Mouse (Mus musculus) embryonic facial prominence, embryonic 10.5 days (tissue): ENCODE measurements at regions not wholly inside any gene's neighbourhood (a gene's known extent, or its start where the extent isn't known, plus 50 kb on each side); places are given as distances from the start of the nearest gene placed in this dataset.
A peak's percentile ranks its signal among the peaks of the same experiment; 100 is the strongest.

ENCODE experiments used
- DNase-seq: peaks from one replicate; pipeline ENCODE4 v3.0.0-alpha.2; 2017; ENCODE audit warnings: low spot score
- H3K27ac ChIP-seq: fragments of 300-500 bp; sonication (generic); replicated peaks from 2 replicates; pipeline ENCODE4 v1.5.1; 2016; ENCODE audit warnings: mild to moderate bottlenecking
- H3K27me3 ChIP-seq: fragments of 300-500 bp; sonication (generic); replicated peaks from 2 replicates; pipeline ENCODE4 v1.6.1; 2016; ENCODE audit warnings: low read depth, mild to moderate bottlenecking; ENCODE audit not compliant: poor library complexity, severe bottlenecking
- H3K36me3 ChIP-seq: fragments of 300-500 bp; sonication (generic); replicated peaks from 2 replicates; pipeline ENCODE4 v1.6.1; 2016; ENCODE audit warnings: mild to moderate bottlenecking, moderate library complexity
- H3K4me1 ChIP-seq: fragments of 300-500 bp; sonication (generic); 2 replicates; pipeline ENCODE4 v1.6.1; 2016
- H3K4me3 ChIP-seq: fragments of 300-500 bp; sonication (generic); 2 replicates; pipeline ENCODE4 v1.5.1; 2016; ENCODE audit warnings: mild to moderate bottlenecking, moderate library complexity
- H3K9me3 ChIP-seq: fragments of 300-500 bp; sonication (generic); 2 replicates; pipeline ENCODE4 v1.6.1; 2016; ENCODE audit warnings: mild to moderate bottlenecking
- WGBS: fragments of 180-500 bp; shearing (Covaris S2); methylation state at CpG from one replicate; pipeline ENCODE4 v1.1.7; 2016; 5-methylcytosine and 5-hydroxymethylcytosine counted together

DNA sequence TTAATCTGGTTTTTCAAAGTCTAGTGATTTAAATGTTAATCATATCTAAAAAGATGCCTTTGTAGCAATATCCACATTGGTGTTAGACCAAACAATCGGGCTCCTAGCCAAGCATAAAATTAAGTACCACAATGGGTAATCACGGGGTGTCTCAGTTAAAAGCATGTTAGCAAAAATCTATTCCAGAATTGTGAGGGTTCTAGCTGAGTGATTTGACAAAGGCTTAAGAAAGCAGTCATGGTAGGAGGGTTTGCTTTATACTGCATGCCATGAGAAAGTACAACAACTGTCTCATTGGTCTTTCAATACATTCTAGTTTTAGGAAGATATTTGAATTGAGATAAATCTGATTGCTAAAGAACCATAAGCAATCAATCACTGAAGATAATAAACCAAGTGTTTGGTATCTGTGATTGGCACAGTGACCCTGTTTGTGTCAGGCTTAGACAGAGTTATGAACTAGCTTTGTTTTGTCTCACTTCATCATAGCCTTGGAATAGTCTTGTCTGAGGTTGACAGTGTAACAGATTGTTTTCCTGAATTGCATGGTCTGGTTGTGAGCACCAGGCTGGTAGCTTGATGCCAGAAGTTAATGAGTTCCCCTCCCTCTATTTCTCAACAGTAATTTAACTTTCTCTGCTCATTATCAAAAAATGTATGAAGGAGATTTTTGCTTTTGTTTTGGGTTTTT lies 186.9 kb upstream of the Sema3a start:
- 83% methylated on average over 2 of the region's 2 CpGs for WGBS
- Histone ChIP-seq H3K27ac (no peak overlapping the region), H3K4me3 (no peak overlapping the region), H3K9me3 (no peaks in the 10 kb centered on the region), H3K27me3 (no peaks in the 10 kb centered on the region), H3K36me3 (no peaks in the 10 kb centered on the region), H3K4me1 (no peaks in the 10 kb centered on the region)
- DNase-seq = no peak

DNA sequence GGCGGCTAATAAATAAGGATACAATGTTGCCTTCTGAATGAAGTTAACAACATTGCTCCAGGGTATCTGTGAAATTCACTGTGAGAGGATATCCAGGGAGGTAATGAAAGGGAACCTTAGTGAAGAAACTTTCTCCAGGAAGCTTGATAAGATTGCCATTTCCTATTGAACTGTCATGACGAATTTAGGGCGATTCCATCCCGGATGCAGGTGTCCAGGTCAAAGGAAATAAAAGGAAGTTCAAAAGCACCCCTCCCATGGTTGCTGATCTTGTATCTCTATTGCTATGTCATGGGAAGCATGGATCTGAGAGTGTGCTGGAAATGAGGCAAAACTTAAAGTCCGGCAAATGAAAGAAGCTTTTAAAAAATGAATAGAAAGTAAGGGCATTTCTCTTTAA lies 180.7 kb upstream of the Sema3a start:
- H3K27ac ChIP-seq = no peak overlapping the region
- no peaks in the 10 kb centered on the region for H3K36me3 ChIP-seq
- WGBS = 46% methylated on average over 5 of the region's 5 CpGs
- no peak for DNase-seq
- H3K4me3 ChIP-seq = no peak overlapping the region
- no peaks in the 10 kb centered on the region for H3K27me3 ChIP-seq
- H3K4me1 ChIP-seq = peaks cover 19% of the 10 kb centered on the region
- no peaks in the 10 kb centered on the region for H3K9me3 ChIP-seq

DNA sequence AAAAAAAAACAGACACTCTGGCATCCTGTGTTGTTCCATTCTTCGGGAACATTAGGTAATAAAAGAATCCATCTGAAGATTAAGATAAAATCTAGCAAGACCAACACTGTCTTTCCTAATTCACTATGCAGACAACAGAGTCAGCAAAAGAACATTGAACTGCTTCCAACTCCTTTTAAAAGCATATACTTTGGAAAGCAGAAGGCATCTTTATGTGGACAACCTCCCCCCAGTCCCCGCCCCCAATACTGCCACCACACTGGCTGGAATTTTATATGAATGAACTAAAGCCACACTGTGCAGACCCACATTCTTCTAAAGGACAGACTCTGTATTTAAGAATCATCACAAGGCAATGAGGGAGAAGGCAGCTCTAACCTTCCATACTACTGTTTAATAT lies 176.7 kb upstream of the Sema3a start:
- 68% methylated on average over 2 of the region's 2 CpGs for WGBS
- H3K4me1 ChIP-seq = peaks cover 19% of the 10 kb centered on the region
- 0 out of 2 replicates have a peak overlapping the region, but pooled peaks have one; percentile 35 for H3K27ac ChIP-seq
- no peak for DNase-seq
- no peaks in the 10 kb centered on the region for H3K36me3 ChIP-seq
- H3K4me3 ChIP-seq = no peak overlapping the region
- H3K9me3 ChIP-seq = no peaks in the 10 kb centered on the region
- no peaks in the 10 kb centered on the region for H3K27me3 ChIP-seq

DNA sequence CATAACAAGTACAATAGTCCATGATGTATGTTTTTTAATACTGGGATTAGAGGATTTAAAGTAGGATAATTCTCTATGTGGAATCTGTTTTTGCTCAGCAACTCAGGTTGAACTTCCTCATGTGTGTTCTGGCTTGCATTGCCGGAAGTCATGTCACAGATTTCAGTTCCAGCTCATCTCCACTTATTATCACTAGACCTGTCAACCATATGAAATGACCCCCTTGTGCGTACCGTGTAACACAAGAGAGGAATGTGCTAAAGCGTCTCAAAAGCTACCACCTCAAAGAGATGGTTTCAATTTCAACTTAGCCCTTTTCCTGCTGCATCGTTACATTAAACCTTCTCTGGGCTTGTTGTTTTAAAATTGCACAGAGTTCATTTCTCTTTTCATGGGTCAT lies 154.2 kb upstream of the Sema3a start:
- Histone ChIP-seq H3K27me3 (no peaks in the 10 kb centered on the region), H3K9me3 (no peaks in the 10 kb centered on the region), H3K27ac (no peak overlapping the region), H3K4me1 (peaks cover 5% of the 10 kb centered on the region; the same call in 1 of the 2 replicates), H3K4me3 (no peak overlapping the region), H3K36me3 (no peaks in the 10 kb centered on the region)
- WGBS = 30% methylated on average over 5 of the region's 5 CpGs
- DNase-seq = no peak

DNA sequence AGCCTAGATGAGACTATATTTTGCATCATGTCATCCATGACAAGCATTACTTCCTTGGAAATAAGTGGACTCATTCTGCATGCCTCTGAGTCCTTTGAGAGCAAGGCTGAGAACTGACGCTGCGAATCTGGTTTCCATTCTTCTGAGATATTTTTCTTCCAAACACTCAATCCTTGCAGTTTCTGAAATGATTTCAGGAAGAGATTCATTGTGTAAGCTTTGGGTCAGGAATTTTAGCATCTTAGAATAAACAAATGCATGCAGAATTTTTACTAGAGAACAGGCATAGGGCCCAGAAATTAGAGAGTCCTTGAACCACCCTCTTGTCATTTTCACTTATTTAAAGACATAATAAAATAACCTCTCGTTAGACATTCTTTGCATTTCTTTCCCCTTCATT lies 151.5 kb upstream of the Sema3a start:
- no peak overlapping the region for H3K27ac ChIP-seq
- H3K4me1 ChIP-seq = peaks cover 5% of the 10 kb centered on the region; the same call in 1 of the 2 replicates
- H3K4me3 ChIP-seq = no peak overlapping the region
- no peaks in the 10 kb centered on the region for H3K36me3 ChIP-seq
- no peaks in the 10 kb centered on the region for H3K9me3 ChIP-seq
- DNase-seq = no peak
- no peaks in the 10 kb centered on the region for H3K27me3 ChIP-seq
- WGBS = 83% methylated on average over 3 of the region's 3 CpGs

DNA sequence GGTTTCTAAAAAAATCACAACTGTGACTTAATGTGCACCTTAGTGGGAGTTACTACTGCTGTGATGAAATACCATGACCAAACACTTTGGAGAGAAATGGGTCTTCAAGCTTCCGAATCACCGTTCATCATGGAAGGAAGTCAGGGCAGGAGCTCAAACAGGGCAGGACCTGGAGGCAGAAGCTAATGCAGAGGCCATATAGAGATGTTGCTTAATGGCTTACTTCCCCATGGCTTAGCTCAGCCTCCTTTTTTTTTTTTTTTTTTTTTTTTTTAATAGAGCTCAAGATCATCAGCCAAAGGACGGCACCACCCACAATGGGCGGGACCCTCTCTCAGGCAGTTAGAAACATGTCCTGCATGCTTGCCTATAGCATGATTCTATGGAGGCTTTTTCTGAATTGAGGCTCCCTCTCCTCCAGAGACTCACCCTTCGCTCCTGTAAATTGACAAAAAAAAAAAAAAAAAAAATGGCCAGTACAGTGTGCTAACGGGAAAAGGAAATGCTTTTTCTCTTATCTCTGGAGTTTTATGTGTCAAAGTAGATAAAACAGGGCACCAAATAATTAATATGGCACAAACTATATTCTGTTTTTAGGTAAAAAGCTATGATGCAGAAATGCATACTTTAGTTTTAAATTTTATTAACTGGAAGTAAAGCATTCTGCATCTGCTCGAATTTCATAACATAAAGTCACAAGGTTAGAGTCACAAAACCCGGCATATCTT lies 149.0 kb upstream of the Sema3a start:
- no peaks in the 10 kb centered on the region for H3K36me3 ChIP-seq
- DNase-seq = no peak
- H3K4me3 ChIP-seq = no peak overlapping the region
- H3K27me3 ChIP-seq = no peaks in the 10 kb centered on the region
- WGBS = 88% methylated on average over 8 of the region's 8 CpGs
- peaks cover 2% of the 10 kb centered on the region; the same call in 1 of the 2 replicates for H3K4me1 ChIP-seq
- no peak overlapping the region for H3K27ac ChIP-seq
- no peaks in the 10 kb centered on the region for H3K9me3 ChIP-seq

DNA sequence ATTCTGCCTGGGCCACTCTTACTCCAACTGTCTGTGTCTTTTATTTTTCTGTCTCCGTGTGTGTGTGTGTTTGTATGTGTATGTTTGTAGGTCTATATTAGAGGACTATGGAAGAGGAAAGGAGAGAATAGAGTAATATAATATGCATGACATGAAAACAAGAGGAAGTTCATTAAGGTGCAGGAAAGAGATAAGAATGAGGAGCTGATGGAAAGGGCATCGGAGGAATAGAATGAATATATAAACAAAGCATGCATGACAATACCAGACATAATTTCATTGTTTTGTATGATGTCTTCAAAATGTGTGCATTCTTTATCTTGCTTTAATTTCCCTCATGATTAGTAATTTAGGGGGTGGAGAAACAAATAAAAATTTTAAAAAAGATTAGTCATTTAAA lies 147.3 kb upstream of the Sema3a start:
- 78% methylated on average over 2 of the region's 2 CpGs for WGBS
- no peak overlapping the region for H3K4me3 ChIP-seq
- no peaks in the 10 kb centered on the region for H3K27me3 ChIP-seq
- no peaks in the 10 kb centered on the region for H3K4me1 ChIP-seq
- no peak overlapping the region for H3K27ac ChIP-seq
- no peaks in the 10 kb centered on the region for H3K36me3 ChIP-seq
- H3K9me3 ChIP-seq = no peaks in the 10 kb centered on the region
- no peak for DNase-seq

DNA sequence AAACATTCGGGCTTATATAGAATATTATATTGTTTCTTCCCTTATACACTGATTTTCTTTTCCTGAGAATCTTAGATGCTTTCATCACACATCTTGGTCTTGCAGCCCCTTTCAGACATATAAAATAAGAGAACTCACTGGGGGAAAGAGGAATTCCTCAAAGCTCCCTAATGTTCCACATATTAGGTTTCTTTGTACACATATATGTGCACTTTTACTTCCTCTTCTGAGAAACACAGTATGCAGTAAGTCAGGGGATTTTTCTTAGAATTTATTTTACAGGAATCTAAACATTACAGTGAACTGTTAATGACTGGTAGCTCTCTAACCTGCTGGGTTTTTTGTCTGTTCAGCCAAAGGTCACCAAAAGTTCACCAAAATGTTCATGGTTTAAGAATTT lies 131.4 kb upstream of the Sema3a start:
- no peaks in the 10 kb centered on the region for H3K9me3 ChIP-seq
- no peaks in the 10 kb centered on the region for H3K27me3 ChIP-seq
- no peak for DNase-seq
- 90% methylated on average over 1 of the region's 1 CpGs for WGBS
- no peak overlapping the region for H3K4me3 ChIP-seq
- H3K36me3 ChIP-seq = no peaks in the 10 kb centered on the region
- H3K4me1 ChIP-seq = peaks cover 21% of the 10 kb centered on the region
- H3K27ac ChIP-seq = no peak overlapping the region

DNA sequence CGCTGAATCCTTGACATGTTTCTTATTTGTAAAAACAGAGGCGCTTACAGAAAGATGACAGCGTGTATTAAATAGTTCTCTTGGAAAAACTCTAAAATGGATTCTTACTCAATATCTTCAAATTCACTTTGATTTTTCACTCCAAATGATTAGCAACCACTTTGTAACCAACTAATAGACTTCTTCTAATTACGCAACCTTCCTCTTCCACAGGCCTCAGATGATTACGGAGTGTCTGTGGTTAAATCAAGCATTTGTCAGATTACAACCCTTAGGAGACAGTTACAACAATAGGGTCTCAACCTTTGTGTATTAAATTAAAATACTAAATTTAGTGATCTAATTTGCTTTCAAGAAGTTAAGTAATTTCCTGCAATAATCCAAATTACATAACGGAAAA lies 127.8 kb upstream of the Sema3a start:
- H3K9me3 ChIP-seq = no peaks in the 10 kb centered on the region
- H3K4me3 ChIP-seq = no peak overlapping the region
- H3K4me1 ChIP-seq = peaks cover 21% of the 10 kb centered on the region
- 92% methylated on average over 6 of the region's 6 CpGs for WGBS
- DNase-seq = no peak
- H3K27me3 ChIP-seq = no peaks in the 10 kb centered on the region
- H3K36me3 ChIP-seq = no peaks in the 10 kb centered on the region
- H3K27ac ChIP-seq = no peak overlapping the region

DNA sequence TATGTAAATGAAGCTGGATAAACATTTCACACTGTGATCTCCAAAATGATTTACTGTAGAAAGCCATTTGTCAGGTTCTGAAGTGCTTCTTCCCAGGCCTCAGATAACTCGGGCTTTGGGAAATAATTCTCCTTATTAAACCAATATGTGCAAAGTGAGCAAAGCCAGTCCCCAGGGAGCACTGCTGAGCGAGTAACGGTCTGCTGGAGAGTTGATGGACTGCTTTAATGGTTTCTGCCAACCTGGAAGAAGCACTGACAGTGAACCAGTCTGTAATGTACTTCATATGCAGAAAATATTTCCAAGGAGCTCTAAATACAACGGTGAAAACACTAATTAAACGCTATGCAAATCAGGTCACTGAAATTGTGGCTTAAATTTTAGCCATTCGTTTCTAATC lies 118.1 kb upstream of the Sema3a start:
- no peaks in the 10 kb centered on the region for H3K27me3 ChIP-seq
- 52% methylated on average over 6 of the region's 6 CpGs for whole genome bisulfite sequencing
- no peaks in the 10 kb centered on the region for H3K9me3 ChIP-seq
- H3K4me1 ChIP-seq = peaks cover 12% of the 10 kb centered on the region
- H3K36me3 ChIP-seq = no peaks in the 10 kb centered on the region
- DNase-seq = peak; percentile 34
- no peak overlapping the region for H3K27ac ChIP-seq
- H3K4me3 ChIP-seq = no peak overlapping the region

DNA sequence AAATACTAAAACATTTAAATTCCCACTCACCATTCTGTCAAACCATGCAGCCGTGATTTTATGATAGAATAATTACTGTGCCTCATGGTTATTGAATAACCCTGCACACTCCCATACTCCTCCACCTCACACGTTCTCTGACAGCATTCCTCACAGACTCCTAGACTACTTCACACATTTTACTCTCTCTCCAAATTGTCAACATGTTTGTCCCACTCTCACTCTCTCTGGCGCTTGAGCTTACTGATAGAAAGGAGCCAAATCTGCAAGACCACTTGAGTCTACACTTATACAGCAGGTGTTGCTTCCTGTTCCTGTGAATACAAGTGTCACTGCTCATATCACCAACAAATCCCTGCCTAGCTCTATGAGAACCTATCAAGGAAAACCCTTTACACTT lies 102.9 kb upstream of the Sema3a start:
- no peaks in the 10 kb centered on the region for H3K27me3 ChIP-seq
- H3K9me3 ChIP-seq = no peaks in the 10 kb centered on the region
- H3K36me3 ChIP-seq = no peaks in the 10 kb centered on the region
- H3K4me3 ChIP-seq = no peak overlapping the region
- no peak for DNase-seq
- no peak overlapping the region for H3K27ac ChIP-seq
- no peaks in the 10 kb centered on the region for H3K4me1 ChIP-seq
- 82% methylated on average over 3 of the region's 3 CpGs for WGBS

DNA sequence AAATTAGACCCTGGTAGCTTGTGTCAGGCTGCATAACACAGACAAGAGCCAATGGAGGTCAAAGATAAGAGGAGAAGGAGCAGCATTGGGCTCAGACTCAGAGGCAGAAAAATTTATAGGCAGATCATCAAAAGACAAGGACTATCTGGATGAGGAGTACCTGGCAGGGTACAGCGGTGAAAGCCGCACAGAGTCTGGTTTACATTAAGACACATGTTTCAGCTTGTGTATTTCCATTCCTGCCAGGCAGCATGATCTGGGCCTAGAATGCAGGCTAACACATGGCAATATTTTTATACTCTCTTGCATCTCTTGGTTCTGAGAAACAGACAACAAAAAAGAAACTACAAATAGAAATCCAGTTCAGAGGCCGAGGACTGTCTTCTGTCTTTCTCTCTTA lies 91.9 kb upstream of the Sema3a start:
- H3K36me3 ChIP-seq = no peaks in the 10 kb centered on the region
- peak; percentile 10 for DNase-seq
- no peak overlapping the region for H3K4me3 ChIP-seq
- WGBS = 73% methylated on average over 3 of the region's 3 CpGs
- H3K27ac ChIP-seq = 0 out of 2 replicates have a peak overlapping the region, but pooled peaks have one; percentile 19
- H3K4me1 ChIP-seq = peaks cover 12% of the 10 kb centered on the region
- no peaks in the 10 kb centered on the region for H3K27me3 ChIP-seq
- H3K9me3 ChIP-seq = no peaks in the 10 kb centered on the region

DNA sequence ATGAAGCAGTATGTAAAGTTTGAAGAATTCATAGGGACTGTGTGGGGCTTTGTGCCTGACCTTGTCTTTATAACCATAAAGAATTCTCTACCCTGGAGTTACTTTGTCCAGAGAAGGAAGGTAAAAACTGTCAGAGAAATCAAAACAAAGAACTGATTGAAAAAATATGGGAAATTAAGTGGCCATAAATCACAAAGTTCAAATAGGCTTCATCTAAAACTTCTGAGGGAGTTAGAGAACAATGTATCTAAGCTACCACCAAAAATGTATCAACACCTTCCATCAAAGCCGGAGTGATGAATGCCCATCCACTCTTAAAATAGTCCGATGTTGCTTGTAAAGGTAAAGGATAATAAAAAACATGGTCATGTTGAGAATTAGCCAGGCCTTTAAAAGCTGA lies 89.1 kb upstream of the Sema3a start:
- WGBS = 86% methylated on average over 2 of the region's 2 CpGs
- H3K27me3 ChIP-seq = no peaks in the 10 kb centered on the region
- DNase-seq = no peak

More for the DNA sequence above, 89.1 kb upstream of the Sema3a start:
- Histone ChIP-seq H3K27ac (no peak overlapping the region), H3K9me3 (no peaks in the 10 kb centered on the region), H3K4me1 (peaks cover 11% of the 10 kb centered on the region), H3K4me3 (no peak overlapping the region), H3K36me3 (no peaks in the 10 kb centered on the region)
